Mouse (Mus musculus) WW6 (cell line): Measurements from ENCODE around the gene Cib2.
A peak's percentile ranks its signal among the peaks of the same experiment; 100 is the strongest.

ENCODE experiments used
- DNase-seq: peaks from one replicate; pipeline ENCODE4 v3.0.0-alpha.2; 2013; ENCODE audit warnings: low read depth, low spot score

Gene Cib2

GRCm38 (mm10) chr9:54544954-54545315, 15.1 kb downstream of the Cib2 start:
- no peak for DNase-seq

DNA sequence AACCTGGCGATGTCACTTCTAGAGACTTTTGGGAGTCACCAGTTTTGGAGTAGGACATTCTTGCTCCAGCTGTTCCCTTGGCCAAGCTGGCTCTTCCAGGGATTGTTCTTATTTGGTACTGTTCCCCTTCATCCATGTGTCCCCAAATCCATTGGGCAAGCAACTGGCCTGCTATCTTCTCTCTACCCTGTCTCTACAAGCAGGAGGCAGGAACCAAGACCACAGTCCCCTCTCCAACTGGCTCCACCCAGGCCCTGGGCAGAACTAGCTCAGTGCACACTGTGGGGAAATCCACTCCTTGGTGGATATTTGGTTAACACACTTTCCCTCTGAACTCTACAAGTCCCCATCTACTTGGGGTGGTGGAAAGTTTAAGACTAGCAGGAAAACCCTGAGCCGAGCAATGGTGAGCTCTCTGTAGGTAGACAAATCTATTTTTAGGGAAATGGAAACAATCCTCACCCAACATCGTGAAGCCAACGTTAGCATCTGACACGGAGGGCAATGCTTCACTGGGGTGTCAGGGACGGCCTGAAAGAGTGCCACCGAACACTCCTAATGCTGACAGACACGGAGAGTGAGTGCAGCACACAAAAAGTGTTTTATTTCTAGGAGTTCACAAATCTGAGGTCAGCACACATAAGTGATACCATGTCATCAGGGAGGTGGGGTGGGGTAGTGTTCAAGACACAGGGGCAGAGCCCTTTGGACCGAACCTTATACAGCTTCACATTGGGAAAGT, 15.6 kb downstream of the Cib2 start:
- DNase-seq = no peak

GRCm38 (mm10) chr9:54540801-54541200, 19.2 kb downstream of the Cib2 start:
- DNase-seq = no peak

DNA sequence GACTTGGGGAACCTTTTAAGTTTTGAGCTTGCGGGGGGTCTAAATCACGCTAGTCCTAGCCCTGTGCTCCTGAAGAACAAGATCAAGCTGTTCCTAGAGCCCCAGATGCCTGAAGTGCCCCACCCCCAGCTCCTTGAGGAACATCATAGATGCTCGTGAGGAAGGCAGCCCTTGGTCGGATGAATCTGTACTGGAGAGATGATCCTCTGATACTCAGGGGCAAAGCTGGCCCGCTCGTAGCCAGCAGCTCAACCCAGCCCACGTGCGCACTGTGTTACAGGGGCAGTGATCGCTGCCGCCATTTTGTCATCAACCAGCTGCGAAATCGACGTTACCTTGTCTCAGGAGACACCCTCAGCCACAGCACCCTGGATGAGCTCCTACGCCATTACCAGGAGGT, 21.3 kb downstream of the Cib2 start, which contains the start of gene Sh2d7:
Gene Sh2d7, plus strand, starts transcription at position 301 of the 400 bp plus-strand sequence.
- no peak for DNase-seq

GRCm38 (mm10) chr9:54538244-54538643, 21.8 kb downstream of the Cib2 start:
- no peak for DNase-seq

- DNase-seq = no peak
Measured at GRCm38 (mm10) chr9:54537480-54537879, 22.5 kb downstream of the Cib2 start.

DNA sequence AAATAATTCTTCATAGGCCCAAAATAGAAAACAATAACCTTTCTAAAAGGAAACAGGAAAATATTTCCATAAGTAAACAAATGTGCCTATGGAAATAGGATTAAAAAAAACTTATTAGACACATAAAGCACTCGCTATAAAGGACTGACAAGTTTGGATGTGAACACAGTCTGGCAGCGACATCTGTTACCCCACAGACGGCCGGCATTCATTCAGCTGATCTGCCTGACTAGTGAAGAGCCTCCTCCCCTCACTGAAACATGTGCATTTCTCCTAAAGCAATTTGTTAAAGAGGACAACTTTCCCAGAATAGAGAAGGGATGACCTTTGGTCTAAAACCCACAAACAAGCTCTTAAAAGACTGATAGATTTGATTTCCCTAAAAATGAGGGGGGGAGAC, 23.0 kb downstream of the Cib2 start:
- DNase-seq = no peak

DNA sequence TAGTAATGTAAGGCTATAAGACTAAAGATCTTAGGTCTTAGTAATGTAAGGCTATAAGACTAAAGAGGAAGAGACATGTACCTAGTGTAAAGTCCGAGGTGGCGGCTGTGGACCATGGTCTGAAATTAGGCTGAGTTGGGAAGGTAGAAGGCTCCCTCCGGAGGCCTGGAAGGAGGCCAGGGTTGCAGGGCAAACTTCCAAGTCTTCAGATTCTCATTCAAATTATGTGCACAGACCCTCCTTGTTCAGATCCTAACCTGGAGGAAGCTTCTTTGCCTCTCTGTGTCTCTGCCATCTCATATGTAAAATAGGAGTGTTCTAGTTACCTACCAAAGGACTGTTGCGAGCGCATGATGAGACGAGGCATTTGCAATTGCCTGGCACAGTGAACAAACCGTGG, 23.8 kb downstream of the Cib2 start:
- DNase-seq = no peak

GRCm38 (mm10) chr9:54533975-54534374, 26.0 kb downstream of the Cib2 start:
- DNase-seq = no peak

DNA sequence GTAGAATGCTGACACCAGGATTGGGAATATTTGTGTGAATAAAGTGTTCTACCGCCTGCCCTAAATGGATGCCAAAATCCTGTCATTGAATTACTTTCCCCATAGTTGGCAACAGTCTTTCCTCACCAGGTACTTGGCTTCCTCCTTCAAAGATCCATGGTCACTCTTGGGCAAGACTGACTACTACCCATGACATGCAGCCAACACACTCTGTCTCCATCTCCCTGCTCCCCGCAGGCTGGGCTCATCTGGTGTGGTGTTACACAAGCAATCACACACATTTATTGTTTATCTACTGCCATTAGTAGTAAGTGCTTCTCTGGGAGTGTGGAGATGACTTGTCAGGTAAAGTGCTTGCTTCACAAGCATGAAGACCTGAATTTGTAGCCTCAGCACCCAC, 27.1 kb downstream of the Cib2 start:
- DNase-seq = no peak

DNA sequence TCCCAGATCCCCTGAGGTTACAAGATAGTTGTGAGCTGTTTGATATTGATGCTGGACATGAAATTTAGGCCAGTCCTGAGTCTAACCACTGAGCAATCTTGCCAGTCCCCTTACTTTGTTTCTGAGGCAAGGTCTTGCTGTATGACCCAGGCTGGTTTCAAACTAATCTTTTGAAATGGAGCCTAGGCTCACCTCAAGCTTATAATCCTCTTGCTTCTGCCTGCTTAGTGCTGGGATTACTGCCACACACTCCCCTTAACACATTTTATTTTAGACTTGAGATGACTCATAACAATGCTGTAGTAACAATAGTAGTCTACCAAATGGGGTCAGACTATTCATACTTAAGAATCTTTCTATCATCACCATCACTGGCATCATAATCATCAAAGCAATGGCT, 28.6 kb downstream of the Cib2 start:
- DNase-seq = no peak

- DNase-seq = no peak
Measured at GRCm38 (mm10) chr9:54530836-54531235, 29.2 kb downstream of the Cib2 start.

DNA sequence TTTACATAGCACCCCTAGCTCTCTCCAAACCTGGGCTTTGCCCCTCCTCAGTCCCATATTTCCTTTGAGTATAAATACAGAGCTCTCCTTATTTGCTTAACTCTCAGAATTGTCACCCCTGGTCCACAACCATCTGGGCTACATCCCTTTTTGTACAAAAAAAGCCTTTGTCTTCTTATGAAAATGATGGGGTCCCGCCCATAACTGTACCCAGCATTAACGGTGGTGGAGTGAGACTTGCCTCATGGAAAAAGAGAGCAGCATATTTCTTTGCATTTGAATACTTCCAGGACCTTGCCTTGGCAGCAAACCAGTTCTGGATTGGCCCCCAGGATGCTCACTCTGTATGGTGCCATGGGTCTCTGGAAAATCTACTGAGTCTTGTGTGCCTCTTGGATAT, 30.1 kb downstream of the Cib2 start:
- DNase-seq = no peak

DNA sequence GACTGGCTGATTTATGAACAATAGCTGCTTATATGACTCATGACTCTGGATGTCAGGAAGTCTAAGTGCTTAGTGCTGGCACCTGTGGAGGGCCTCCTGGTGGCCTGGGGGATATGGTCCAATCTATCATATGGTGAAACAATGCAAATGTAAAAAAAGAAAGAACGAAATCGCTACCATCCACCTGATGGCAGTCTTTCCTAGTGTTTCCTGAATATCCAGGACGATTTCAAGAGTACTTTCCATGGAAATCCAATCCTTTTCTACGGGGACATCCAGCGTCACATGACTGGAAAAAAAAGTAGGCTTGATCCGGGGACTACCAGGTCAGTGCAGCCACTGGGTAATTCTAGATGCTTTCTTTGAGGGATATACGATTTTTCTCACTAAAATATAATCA, 32.3 kb downstream of the Cib2 start:
- no peak for DNase-seq

DNA sequence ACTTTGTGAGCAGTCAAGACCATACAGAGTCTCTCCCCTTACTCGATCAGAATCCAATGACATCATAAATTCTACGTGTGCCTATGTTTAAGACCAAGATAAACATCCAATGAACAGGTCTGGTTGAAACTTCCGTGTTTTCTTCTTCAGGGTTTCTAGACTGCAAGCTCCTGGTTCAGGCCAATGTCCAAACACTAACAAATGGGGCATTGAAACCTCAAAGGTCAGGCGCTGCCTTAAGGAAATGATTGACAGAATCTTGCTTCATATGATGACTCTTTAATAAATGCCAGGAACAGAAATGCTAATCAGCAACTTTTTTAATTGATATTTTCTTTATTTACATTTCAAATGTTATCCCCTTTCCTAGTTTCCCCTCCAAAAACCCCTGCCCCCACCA, 39.7 kb downstream of the Cib2 start:
- DNase-seq = no peak

GRCm38 (mm10) chr9:54518921-54519320, 41.1 kb downstream of the Cib2 start:
- no peak for DNase-seq

- DNase-seq = no peak
Measured at GRCm38 (mm10) chr9:54515991-54516390, 44.0 kb downstream of the Cib2 start.

DNA sequence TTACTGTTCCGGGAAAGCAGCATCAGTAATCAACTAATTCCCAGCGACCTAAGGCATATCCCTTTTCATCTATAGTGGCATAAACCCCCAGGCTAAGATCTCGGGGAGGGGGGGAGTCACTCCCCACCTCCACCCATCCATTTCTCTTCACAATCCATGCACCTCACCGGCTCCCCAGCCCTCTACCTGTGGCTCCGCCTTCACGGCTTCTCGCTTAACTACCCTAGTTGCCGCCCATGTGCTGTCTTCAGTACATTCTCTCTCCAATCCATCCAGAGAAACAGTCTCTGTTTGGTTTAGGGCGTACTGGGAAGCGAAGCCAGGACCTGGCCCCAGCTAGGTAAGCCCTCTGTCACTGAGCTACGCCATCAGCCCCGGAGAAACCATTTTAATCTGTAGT, 57.1 kb downstream of the Cib2 start:
- no peak for DNase-seq

DNA sequence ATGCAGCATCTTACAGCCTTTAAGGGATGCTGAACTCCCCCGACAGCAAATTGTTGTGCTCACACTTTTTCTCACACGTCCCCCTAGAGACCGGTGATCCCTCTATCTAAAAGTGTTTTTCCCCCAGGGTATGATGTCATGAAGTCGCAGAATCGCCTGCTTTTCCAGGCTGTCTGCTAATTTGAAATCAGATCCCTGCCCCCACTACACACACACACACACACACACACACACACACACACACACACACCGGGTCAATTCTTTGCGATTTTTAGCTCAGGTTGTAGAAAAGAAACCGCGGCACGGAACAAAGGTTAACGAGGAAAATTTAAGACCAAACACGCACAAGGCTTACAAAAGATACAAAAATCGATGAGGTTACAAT, 57.9 kb downstream of the Cib2 start:
- DNase-seq = peak; percentile 16

DNA sequence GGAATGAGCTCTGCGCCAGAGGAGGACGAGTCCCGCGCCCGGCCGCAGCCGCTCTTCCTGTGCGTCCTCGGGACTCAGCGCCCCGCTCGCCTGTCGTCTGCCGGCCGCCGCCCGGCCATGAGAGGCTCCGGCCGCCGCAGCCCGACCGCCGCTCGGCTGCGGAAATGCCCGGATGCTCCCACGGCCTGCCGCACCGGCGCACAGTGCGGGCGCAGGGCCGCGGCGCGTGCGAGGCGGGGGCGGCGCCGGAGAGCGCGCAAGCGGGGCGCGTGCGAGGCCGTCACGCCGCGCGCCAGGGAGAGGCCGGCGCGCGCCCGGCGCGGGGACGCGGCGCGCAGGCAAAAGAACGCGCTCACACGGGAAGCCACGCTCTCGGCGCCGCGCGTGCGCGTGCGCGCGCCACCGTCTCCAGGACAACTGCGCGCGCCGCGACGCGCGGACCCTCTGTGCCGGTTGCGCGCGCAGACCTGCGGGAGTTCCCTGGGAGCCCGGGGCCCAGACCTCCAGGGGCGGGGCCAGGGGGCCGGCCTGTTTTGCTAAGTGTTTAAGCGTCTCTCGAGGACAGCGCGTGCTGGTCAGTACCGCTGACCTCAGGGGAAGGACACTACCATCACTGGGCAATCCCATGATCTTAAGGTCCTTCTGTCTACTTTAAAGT, 58.4 kb downstream of the Cib2 start, which contains the start of gene Dmxl2:
Gene Dmxl2, minus strand, starts transcription at position 174 of the 658 bp plus-strand sequence.
- peak; percentile 71 for DNase-seq

DNA sequence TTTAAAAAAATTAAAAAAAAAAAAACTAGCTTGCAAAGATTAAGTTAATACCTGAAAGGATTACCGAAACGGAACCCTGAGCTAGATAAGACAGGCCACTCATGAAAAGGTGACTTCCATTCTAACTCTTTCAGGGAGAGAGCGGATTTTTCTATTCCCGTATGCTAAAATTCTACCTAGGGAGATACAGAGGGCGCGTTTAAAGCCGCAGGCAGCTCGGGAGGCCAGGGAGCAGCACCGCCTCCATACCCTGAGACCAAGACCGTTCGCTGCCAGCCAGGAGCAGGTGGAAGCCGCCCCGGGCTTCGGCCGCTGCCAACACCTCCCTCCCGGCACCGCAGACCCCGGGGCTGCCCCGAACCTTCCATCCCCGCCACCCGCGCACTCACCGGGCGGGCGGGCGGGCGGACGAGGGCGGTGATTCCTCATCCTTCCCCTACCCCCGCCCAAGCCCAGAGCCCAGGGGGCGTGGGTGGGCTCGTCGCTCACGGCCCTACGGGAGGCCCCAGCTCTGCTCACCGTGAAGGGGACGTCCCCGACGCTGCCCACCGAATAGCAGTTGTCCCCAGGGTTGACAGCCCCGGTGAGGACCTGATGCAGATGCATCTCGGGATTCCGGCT, 59.1 kb downstream of the Cib2 start:
- DNase-seq = no peak

- no peak for DNase-seq
Measured at GRCm38 (mm10) chr9:54499791-54500190, 60.2 kb downstream of the Cib2 start.

- no peak for DNase-seq
Measured at GRCm38 (mm10) chr9:54499291-54499690, 60.7 kb downstream of the Cib2 start.
